Mouse (Mus musculus) erythroblast, adult 5-6 weeks (primary cell): Measurements from ENCODE around the gene Gnat1. TPM values are rescaled to one million over a fixed set of nuclear protein-coding genes. Genes with fewer than 3 reads are reported as not detected.
A peak's percentile ranks its signal among the peaks of the same experiment; 100 is the strongest.

ENCODE experiments used
- ATAC-seq: replicated peaks from 2 replicates; pipeline ENCODE4 v1.8.0; 2016; ENCODE audit warnings: moderate number of reproducible peaks, mild to moderate bottlenecking, moderate TSS enrichment, inconsistent platforms; ENCODE audit not compliant: poor library complexity, low FRiP score, severe bottlenecking
- total RNA-seq, 2 experiments: library from RNA; stranded (forward) in 1 of 2; stranded (reverse) in 1 of 2; fragments of 150-400 nt in 1 of 2; fragments of 200-764, 138-1000 nt in 1 of 2; gene quantifications; 2 replicates each; pipeline versions ENCODE4 v1.2.3 to v1.2.4; 2015 to 2017; ENCODE audit warnings: low replicate concordance in 2 of 2

The Gnat1 gene
- total RNA-seq, 2 experiments from 2014 or later, result not detected

GRCm38 (mm10) chr9:107631311-107631826 lies 48.1 kb downstream of the Gnat1 start:
- no peak for ATAC-seq

- ATAC-seq, result no peak
Observed at GRCm38 (mm10) chr9:107630576-107630975, 48.9 kb downstream of the Gnat1 start.

GRCm38 (mm10) chr9:107629901-107630425 lies 49.5 kb downstream of the Gnat1 start:
- ATAC-seq, result no peak

GRCm38 (mm10) chr9:107629411-107629730 lies 50.1 kb downstream of the Gnat1 start:
- no peak for ATAC-seq

GRCm38 (mm10) chr9:107628721-107629410 lies 50.6 kb downstream of the Gnat1 start:
- no peak for ATAC-seq

- ATAC-seq, result no peak
Observed at GRCm38 (mm10) chr9:107627387-107628255, 51.9 kb downstream of the Gnat1 start.

GRCm38 (mm10) chr9:107626844-107627277 lies 52.7 kb downstream of the Gnat1 start:
- ATAC-seq, result peak; percentile 56

- ATAC-seq, result peak; percentile 27; the same call in 1 of the 2 replicates
Observed at GRCm38 (mm10) chr9:107626158-107626843, 53.2 kb downstream of the Gnat1 start.

GRCm38 (mm10) chr9:107625351-107626128 lies 54.0 kb downstream of the Gnat1 start:
- ATAC-seq, result no peak

- ATAC-seq, result no peak
Observed at GRCm38 (mm10) chr9:107624951-107625350, 54.6 kb downstream of the Gnat1 start.

GRCm38 (mm10) chr9:107624539-107624938 lies 55.0 kb downstream of the Gnat1 start:
- no peak for ATAC-seq

Other genes with a start within 250 kb of the Gnat1 start
- 1.9 and 2.5 TPM in 2 replicates for gene Tmem115, start 145.8 kb downstream of the Gnat1 start, total RNA-seq (2015; ENCODE audit: low replicate concordance)
- 5.9 and 6.0 TPM in 2 replicates for gene Tmem115, start 145.8 kb downstream of the Gnat1 start, total RNA-seq (2017; ENCODE audit: low replicate concordance)
- 7.5 and 11.1 TPM in 2 replicates for gene Cyb561d2, start 137.5 kb downstream of the Gnat1 start, total RNA-seq (2015; ENCODE audit: low replicate concordance)
- gene Cyb561d2, start 137.5 kb downstream of the Gnat1 start, total RNA-seq (2017; ENCODE audit: low replicate concordance), result 4.7 and 6.7 TPM in 2 replicates
- gene Nprl2, start 137.5 kb downstream of the Gnat1 start, total RNA-seq (2015; ENCODE audit: low replicate concordance), result 0.77 and 4.4 TPM in 2 replicates
- gene Nprl2, start 137.5 kb downstream of the Gnat1 start, total RNA-seq (2017; ENCODE audit: low replicate concordance), result 1.3 and 10.1 TPM in 2 replicates
- gene Zmynd10, start 132.4 kb downstream of the Gnat1 start, total RNA-seq (2015; ENCODE audit: low replicate concordance), result not detected in 2 replicates
- not detected in 2 replicates for gene Zmynd10, start 132.4 kb downstream of the Gnat1 start, total RNA-seq (2017; ENCODE audit: low replicate concordance)
- gene Rassf1, start 128.2 kb downstream of the Gnat1 start, total RNA-seq (2015; ENCODE audit: low replicate concordance), result 6.1 and 7.3 TPM in 2 replicates
- gene Rassf1, start 128.2 kb downstream of the Gnat1 start, total RNA-seq (2017; ENCODE audit: low replicate concordance), result 14.8 TPM in 2 replicates
- gene Tusc2, start 116.5 kb downstream of the Gnat1 start, total RNA-seq (2015; ENCODE audit: low replicate concordance), result 6.7 and 8.3 TPM in 2 replicates
- 4.7 and 5.3 TPM in 2 replicates for gene Tusc2, start 116.5 kb downstream of the Gnat1 start, total RNA-seq (2017; ENCODE audit: low replicate concordance)
- 1.9 and 2.7 TPM in 2 replicates for gene Hyal2, start 111.8 kb downstream of the Gnat1 start, total RNA-seq (2015; ENCODE audit: low replicate concordance)
- gene Hyal2, start 111.8 kb downstream of the Gnat1 start, total RNA-seq (2017; ENCODE audit: low replicate concordance), result 3.9 and 4.9 TPM in 2 replicates
- 2.7 and 9.8 TPM in 2 replicates for gene Hyal1, start 102.8 kb downstream of the Gnat1 start, total RNA-seq (2015; ENCODE audit: low replicate concordance)
- 4.2 and 7.4 TPM in 2 replicates for gene Hyal1, start 102.8 kb downstream of the Gnat1 start, total RNA-seq (2017; ENCODE audit: low replicate concordance)
- gene Naa80, start 100.8 kb downstream of the Gnat1 start, total RNA-seq (2015; ENCODE audit: low replicate concordance), result 13.4 and 20.2 TPM in 2 replicates
- 9.5 and 17.9 TPM in 2 replicates for gene Naa80, start 100.8 kb downstream of the Gnat1 start, total RNA-seq (2017; ENCODE audit: low replicate concordance)
- 2.3 and 2.9 TPM in 2 replicates for gene Hyal3, start 98.9 kb downstream of the Gnat1 start, total RNA-seq (2015; ENCODE audit: low replicate concordance)
- gene Hyal3, start 98.9 kb downstream of the Gnat1 start, total RNA-seq (2017; ENCODE audit: low replicate concordance), result 1.1 and 1.4 TPM in 2 replicates
- gene Ifrd2, start 92.1 kb downstream of the Gnat1 start, total RNA-seq (2015; ENCODE audit: low replicate concordance), result 207 and 270 TPM in 2 replicates
- 204 and 217 TPM in 2 replicates for gene Ifrd2, start 92.1 kb downstream of the Gnat1 start, total RNA-seq (2017; ENCODE audit: low replicate concordance)
- gene Sema3b, start 70.5 kb downstream of the Gnat1 start, total RNA-seq (2015; ENCODE audit: low replicate concordance), result not detected in 2 replicates
- not detected in 2 replicates for gene Sema3b, start 70.5 kb downstream of the Gnat1 start, total RNA-seq (2017; ENCODE audit: low replicate concordance)
- gene Gnai2, start 44.3 kb downstream of the Gnat1 start, total RNA-seq (2015; ENCODE audit: low replicate concordance), result 183 and 189 TPM in 2 replicates
- gene Gnai2, start 44.3 kb downstream of the Gnat1 start, total RNA-seq (2017; ENCODE audit: low replicate concordance), result 162 and 183 TPM in 2 replicates
- not detected in 2 replicates for gene Slc38a3, start 10.2 kb downstream of the Gnat1 start, total RNA-seq (2015; ENCODE audit: low replicate concordance)
- not detected in 2 replicates for gene Slc38a3, start 10.2 kb downstream of the Gnat1 start, total RNA-seq (2017; ENCODE audit: low replicate concordance)
- gene Sema3f, start 30.8 kb upstream of the Gnat1 start, total RNA-seq (2015; ENCODE audit: low replicate concordance), result not detected in 2 replicates
- not detected in 2 replicates for gene Sema3f, start 30.8 kb upstream of the Gnat1 start, total RNA-seq (2017; ENCODE audit: low replicate concordance)
- gene Rbm5, start 91.3 kb upstream of the Gnat1 start, total RNA-seq (2015; ENCODE audit: low replicate concordance), result 204 and 296 TPM in 2 replicates
- 507 and 635 TPM in 2 replicates for gene Rbm5, start 91.3 kb upstream of the Gnat1 start, total RNA-seq (2017; ENCODE audit: low replicate concordance)
- gene Rbm6, start 193.5 kb upstream of the Gnat1 start, total RNA-seq (2015; ENCODE audit: low replicate concordance), result 29.5 and 31.3 TPM in 2 replicates
- 60.6 and 79.6 TPM in 2 replicates for gene Rbm6, start 193.5 kb upstream of the Gnat1 start, total RNA-seq (2017; ENCODE audit: low replicate concordance)
- 2.5 and 4.4 TPM in 2 replicates for gene Mon1a, start 208.4 kb upstream of the Gnat1 start, total RNA-seq (2015; ENCODE audit: low replicate concordance)
- 2.0 and 2.7 TPM in 2 replicates for gene Mon1a, start 208.4 kb upstream of the Gnat1 start, total RNA-seq (2017; ENCODE audit: low replicate concordance)
- not detected in 2 replicates for gene Mst1r, start 227.2 kb upstream of the Gnat1 start, total RNA-seq (2015; ENCODE audit: low replicate concordance)
- gene Mst1r, start 227.2 kb upstream of the Gnat1 start, total RNA-seq (2017; ENCODE audit: low replicate concordance), result 0.43 TPM in 1 of 2 replicates, not detected in the other
- gene Actl11, start 248.8 kb upstream of the Gnat1 start, total RNA-seq (2015; ENCODE audit: low replicate concordance), result not detected in 2 replicates
- not detected in 2 replicates for gene Actl11, start 248.8 kb upstream of the Gnat1 start, total RNA-seq (2017; ENCODE audit: low replicate concordance)